ENCODE assay signal across 9 mouse cellular contexts in the genomic region with DNA sequence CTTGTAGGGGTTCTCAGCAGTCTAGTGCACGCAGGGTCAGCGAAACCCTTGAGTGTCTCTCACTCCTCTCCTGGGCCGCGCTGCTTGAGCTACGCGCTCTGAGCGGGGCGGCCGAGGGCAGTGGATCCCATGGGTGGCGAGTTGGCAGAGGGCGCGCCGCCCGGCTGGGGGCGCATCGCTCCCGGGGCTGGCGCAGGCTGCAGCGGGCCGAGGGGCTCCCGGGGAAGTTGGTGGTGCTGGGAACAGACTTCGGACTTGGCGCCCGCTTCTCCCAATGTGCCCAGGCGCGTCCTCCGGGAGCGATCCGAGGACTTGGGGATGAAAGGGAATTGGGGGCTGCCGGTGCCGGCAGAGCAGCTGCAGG. TPM values are rescaled to one million over a fixed set of nuclear protein-coding genes. Genes with fewer than 3 reads are reported as not detected.
A peak's percentile ranks its signal among the peaks of the same experiment; 100 is the strongest.
DNase-seq lines count a peak whose midpoint lies in the region; ATAC-seq and TF ChIP-seq lines count a peak whose summit lies in the region.
"Had no signal": no experiment of that assay in that cellular context is flagged by ENCODE, and none has a peak within 500 bp of the region (broad histone marks: within the 10 kb centered on the region; RNA-seq: fewer than 3 reads in every experiment).

No protein-coding gene starts in this region.

- H3K27ac ChIP-seq in gastrocnemius, adult 2 months = no peak overlapping the region
- H3K27ac ChIP-seq in forebrain, embryonic 13.5 days = peak overlapping the region; percentile 69
- H3K27ac ChIP-seq in intestine, embryonic 15.5 days = no peak overlapping the region
- peak overlapping the region; percentile 72 for H3K27ac ChIP-seq in midbrain, postnatal 0 days (ENCODE audit: low read depth, low read length)

- peaks cover 66% of the 10 kb centered on the region for H3K27me3 ChIP-seq in E14TG2a.4 (ENCODE audit: insufficient read depth, low read length)
- H3K27me3 ChIP-seq in forebrain, embryonic 13.5 days = peaks cover 19% of the 10 kb centered on the region
- H3K27me3 ChIP-seq in intestine, embryonic 15.5 days (replicated peaks) = peaks cover 28% of the 10 kb centered on the region
- no peaks in the 10 kb centered on the region for H3K27me3 ChIP-seq in midbrain, postnatal 0 days (ENCODE audit: insufficient read depth, low read length)
- H3K27me3 ChIP-seq: CH12.LX had no signal

- peaks cover 25% of the 10 kb centered on the region for H3K4me1 ChIP-seq in E14TG2a.4 (replicated peaks; ENCODE audit: low read depth, low read length)
- H3K4me1 ChIP-seq in forebrain, embryonic 13.5 days = peaks cover 12% of the 10 kb centered on the region
- H3K4me1 ChIP-seq in intestine, embryonic 15.5 days (replicated peaks) = peaks cover 9% of the 10 kb centered on the region; the same call in 1 of the 2 replicates
- no peaks in the 10 kb centered on the region for H3K4me1 ChIP-seq in midbrain, postnatal 0 days (ENCODE audit: insufficient read depth, low read length)

- peak; percentile 16 for DNase-seq in gastrocnemius, adult 2 months
- no peak for DNase-seq in gastrocnemius, adult 18-20 months (ENCODE audit: low spot score)
- no peak for DNase-seq in midbrain, postnatal 0 days (ENCODE audit: low spot score)
- no peak for DNase-seq in urinary bladder, adult 18-20 months (ENCODE audit: low spot score in 2 of 2)
- DNase-seq in cerebellum, adult 9-11 months = no peak

- no peaks in the 10 kb centered on the region for H3K36me3 ChIP-seq in E14TG2a.4 (ENCODE audit: insufficient read depth, low read length)
- H3K36me3 ChIP-seq in forebrain, embryonic 13.5 days (ENCODE audit: poor library complexity, severe bottlenecking) = no peaks in the 10 kb centered on the region
- no peaks in the 10 kb centered on the region for H3K36me3 ChIP-seq in intestine, embryonic 15.5 days
- no peaks in the 10 kb centered on the region for H3K36me3 ChIP-seq in midbrain, postnatal 0 days (ENCODE audit: insufficient read depth, low read length)

- peak overlapping the region; percentile 67 for H3K4me3 ChIP-seq in gastrocnemius, adult 2 months
- peak overlapping the region; percentile 85 for H3K4me3 ChIP-seq in E14TG2a.4 (replicated peaks; ENCODE audit: low read length)
- peak overlapping the region; percentile 76 for H3K4me3 ChIP-seq in forebrain, embryonic 13.5 days
- peak overlapping the region; percentile 59 for H3K4me3 ChIP-seq in intestine, embryonic 15.5 days (replicated peaks)
- H3K4me3 ChIP-seq in midbrain, postnatal 0 days (ENCODE audit: low read depth, low read length) = peak overlapping the region; percentile 69

- peak overlapping the region; percentile 92 for H3K4me2 ChIP-seq in forebrain, embryonic 13.5 days
- peak overlapping the region; percentile 93 for H3K4me2 ChIP-seq in intestine, embryonic 15.5 days (replicated peaks)
- peak overlapping the region; percentile 75 for H3K4me2 ChIP-seq in midbrain, postnatal 0 days (ENCODE audit: low read depth, low read length, poor library complexity, severe bottlenecking)

- no peaks in the 10 kb centered on the region for H3K9me3 ChIP-seq in E14TG2a.4 (ENCODE audit: low read length)
- H3K9me3 ChIP-seq in forebrain, embryonic 13.5 days (replicated peaks) = no peaks in the 10 kb centered on the region
- no peaks in the 10 kb centered on the region for H3K9me3 ChIP-seq in intestine, embryonic 15.5 days
- H3K9me3 ChIP-seq in midbrain, postnatal 0 days (ENCODE audit: low read length) = no peaks in the 10 kb centered on the region

- TF ChIP-seq CTCF in gastrocnemius, adult 2 months (IDR thresholded peaks at IDR 0.05) = no peak
- no peak for TF ChIP-seq CTCF in E14TG2a.4 (conservative IDR thresholded peaks at IDR 0.05; ENCODE audit: low read length)
- TF ChIP-seq CTCF in midbrain, postnatal 0 days (IDR thresholded peaks at IDR 0.05) = peak; percentile 30

- ATAC-seq in forebrain, embryonic 13.5 days = peak; percentile 83
- ATAC-seq in intestine, embryonic 15.5 days = peak; percentile 77
- peak; percentile 81 for ATAC-seq in midbrain, postnatal 0 days (ENCODE audit: low FRiP score)

- peak overlapping the region; percentile 78 for H3K9ac ChIP-seq in forebrain, embryonic 13.5 days
- peak overlapping the region; percentile 51 for H3K9ac ChIP-seq in intestine, embryonic 15.5 days
- peak overlapping the region; percentile 71 for H3K9ac ChIP-seq in midbrain, postnatal 0 days (replicated peaks; ENCODE audit: low read length, poor library complexity, severe bottlenecking)

- under 1% methylated on average over 30 of the region's 31 CpGs for WGBS in forebrain, embryonic 13.5 days
- WGBS in intestine, embryonic 15.5 days = under 1% methylated on average over 31 of the region's 31 CpGs
- 2% methylated on average over 14 of the region's 31 CpGs for WGBS in midbrain, postnatal 0 days

- intact Hi-C loops in gastrocnemius, adult 2 months (cut with DNase I) = no loop called here

RNA-seq across cellular contexts. Expression of gene Sgcd, which starts 0.5 kb away (rescaled TPM):
- total RNA-seq in gastrocnemius, adult 2 months (2021) = 10 to 100 TPM; 60.7 to 78.2 TPM
- 10 to 100 TPM; 63.1 to 75.4 TPM for total RNA-seq in gastrocnemius, adult 18-20 months (2021)
- polyA plus RNA-seq in forebrain, embryonic 13.5 days (2015; fragmentation: Nextera tagmentation; extraction: Ambion mirVana) = 1.6 and 2.7 TPM in 2 replicates
- polyA plus RNA-seq in intestine, embryonic 15.5 days (2015; fragmentation: Nextera tagmentation; extraction: Ambion mirVana) = 2.6 and 2.8 TPM in 2 replicates
- total RNA-seq in midbrain, postnatal 0 days (2014; rRNA removed) = 40.6 and 51.3 TPM in 2 replicates
- polyA plus RNA-seq in midbrain, postnatal 0 days (2015; fragmentation: Nextera tagmentation; extraction: Ambion mirVana) = 4.0 and 4.6 TPM in 2 replicates

Comparison
In these comparisons a context has a peak if more than half of its experiments do, and no peak if none do; other contexts are left out.
1. H3K27ac ChIP-seq: peak in forebrain, embryonic 13.5 days (single experiment) and midbrain, postnatal 0 days (single experiment); none in gastrocnemius, adult 2 months (single experiment) and intestine, embryonic 15.5 days (single experiment).
2. Peak in every context shown above with its lines, with median percentiles within 50 percentile points of each other: H3K4me3 ChIP-seq, ATAC-seq, H3K4me2 ChIP-seq and H3K9ac ChIP-seq.